Mouse (Mus musculus) embryonic facial prominence, embryonic 12.5 days (tissue): ENCODE data around the gene Traf2. TPM values are rescaled to one million over a fixed set of nuclear protein-coding genes. Genes with fewer than 3 reads are reported as not detected.

Experiments used
- ATAC-seq: fragments of 200-750 bp; cut with Nextera tagmentation; 2 replicates; pipeline ENCODE4 v1.8.0; 2017; ENCODE audit not compliant: insufficient number of reproducible peaks, insufficient read depth, low FRiP score, low TSS enrichment
- H3K27ac ChIP-seq: fragments of 300-500 bp; sonication (generic); 2 replicates; pipeline ENCODE4 v1.5.1; 2016; ENCODE audit warnings: mild to moderate bottlenecking
- H3K27me3 ChIP-seq: fragments of 300-500 bp; sonication (generic); 2 replicates; pipeline ENCODE4 v1.6.1; 2016; ENCODE audit warnings: mild to moderate bottlenecking, moderate library complexity
- H3K36me3 ChIP-seq: fragments of 300-500 bp; sonication (generic); 2 replicates; pipeline ENCODE4 v1.6.1; 2016; ENCODE audit warnings: mild to moderate bottlenecking
- H3K4me1 ChIP-seq: fragments of 300-500 bp; sonication (generic); 2 replicates; pipeline ENCODE4 v1.6.1; 2016
- H3K4me2 ChIP-seq: fragments of 300-500 bp; sonication (generic); replicated peaks from 2 replicates; pipeline ENCODE4 v1.6.1; 2016; ENCODE audit warnings: mild to moderate bottlenecking, moderate library complexity
- H3K4me3 ChIP-seq: fragments of 300-500 bp; sonication (generic); 2 replicates; pipeline ENCODE4 v1.5.1; 2016; ENCODE audit warnings: mild to moderate bottlenecking
- H3K9ac ChIP-seq: fragments of 300-500 bp; sonication (generic); 2 replicates; pipeline ENCODE4 v1.6.1; 2016; ENCODE audit warnings: mild to moderate bottlenecking, moderate library complexity
- H3K9me3 ChIP-seq: fragments of 300-500 bp; sonication (generic); 2 replicates; pipeline ENCODE4 v1.6.1; 2016; ENCODE audit warnings: mild to moderate bottlenecking, moderate library complexity
- WGBS: fragments of 180-500 bp; shearing (Covaris S2); methylation state at CpG from one replicate; pipeline ENCODE4 v1.1.7; 2016; 5-methylcytosine and 5-hydroxymethylcytosine counted together
- polyA plus RNA-seq: library from polyadenylated mRNA; unstranded; fragments of >200 nt; fragmentation: Nextera tagmentation; extraction: Ambion mirVana; gene quantifications from 2 replicates; pipeline ENCODE4 v1.2.1, GENCODE M21; 2016

Gene Traf2
- polyA plus RNA-seq, 1 experiment from 2014 or later: 37.8 TPM

DNA sequence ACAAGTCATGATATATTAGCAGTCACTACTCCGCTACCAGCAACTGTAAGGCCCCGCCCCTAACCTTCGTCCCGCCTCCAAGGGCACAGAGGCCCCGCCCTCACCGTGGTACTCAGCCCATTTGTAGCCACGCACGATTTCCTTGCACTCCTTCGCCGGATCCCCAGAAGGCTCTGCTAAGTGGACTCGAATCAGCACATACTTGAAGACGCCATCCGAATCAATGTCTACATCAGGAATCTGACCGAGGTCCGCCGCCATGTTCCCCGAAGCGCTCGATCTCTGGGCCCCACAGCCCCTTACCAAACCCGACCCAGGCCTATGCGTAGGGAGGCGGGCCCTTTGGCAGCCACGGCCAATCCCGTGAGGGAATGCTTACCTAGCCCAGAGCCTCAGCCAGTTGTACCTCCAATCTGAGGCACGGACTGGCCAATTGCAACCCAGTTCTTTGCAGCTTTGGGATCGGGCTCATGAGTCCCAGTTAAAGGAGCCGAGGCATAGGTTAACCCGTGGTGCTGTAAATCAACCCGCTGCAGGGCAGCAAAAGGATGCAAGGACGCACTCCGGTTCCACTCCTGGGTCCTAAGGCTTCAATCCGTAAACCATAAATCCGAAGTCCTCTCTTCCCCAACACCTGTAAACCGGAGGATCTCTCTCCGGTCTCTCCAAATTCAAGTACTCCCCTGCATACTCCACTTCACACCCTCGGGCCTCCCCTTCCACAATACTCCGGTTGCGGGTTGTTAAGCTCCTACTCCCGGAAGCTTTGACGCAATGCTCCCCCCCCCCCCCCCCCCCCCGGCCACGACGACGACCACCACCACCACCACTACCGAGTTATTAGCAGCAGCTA, 28.1 kb upstream of the Traf2 start, which contains the start of the genes Mamdc4 and Phpt1:
Gene Mamdc4 (minus strand): TSS at position 267 of the 853 bp plus-strand sequence.
Gene Phpt1 (minus strand): TSS at position 646 of the 853 bp plus-strand sequence.
- peak; percentile 98 for ATAC-seq
- WGBS: under 1% methylated on average over 40 of the region's 45 CpGs
- H3K27ac ChIP-seq: peak within 1 kb of the TSS; percentile 85

DNA sequence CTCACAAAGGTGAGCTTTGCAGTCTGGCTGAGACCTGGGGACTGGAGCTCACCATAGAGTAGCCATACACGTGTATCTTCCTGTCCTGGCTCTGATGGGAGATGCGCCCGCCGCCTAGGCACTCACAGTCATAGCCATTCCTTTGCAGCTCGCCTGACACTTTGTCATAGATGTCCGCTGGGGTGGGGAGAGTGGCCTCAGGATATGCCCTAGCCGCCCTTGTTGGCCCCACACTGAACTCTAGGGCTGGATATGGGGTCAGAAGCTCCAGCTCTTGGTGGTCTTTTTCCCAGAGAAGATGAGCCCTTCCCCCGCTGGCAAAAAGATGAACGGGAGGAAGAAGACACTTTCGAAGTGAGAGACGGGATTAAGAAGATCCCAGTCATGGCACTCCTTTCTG, 27.4 kb upstream of the Traf2 start:
- no peak for ATAC-seq
- no peaks in the 10 kb centered on the region for H3K9me3 ChIP-seq
- H3K9ac ChIP-seq: peak overlapping the region; percentile 69
- 21% methylated on average over 11 of the region's 11 CpGs for WGBS
- H3K4me1 ChIP-seq: peaks cover 34% of the 10 kb centered on the region
- H3K27ac ChIP-seq: peak overlapping the region; percentile 85; the same call in 1 of the 2 replicates
- H3K4me3 ChIP-seq: peak overlapping the region; percentile 65
- peaks cover 35% of the 10 kb centered on the region for H3K27me3 ChIP-seq
- peak overlapping the region; percentile 94 for H3K4me2 ChIP-seq
- peaks cover 27% of the 10 kb centered on the region for H3K36me3 ChIP-seq

More for the DNA sequence above, 28.1 kb upstream of the Traf2 start, which contains the start of the genes Mamdc4 and Phpt1:
- peak within 1 kb of the TSS; percentile 65 for H3K4me3 ChIP-seq
- H3K4me1 ChIP-seq: peaks cover 41% of the 10 kb centered on the region
- peak within 1 kb of the TSS; percentile 94 for H3K4me2 ChIP-seq
- H3K27me3 ChIP-seq: peaks cover 42% of the 10 kb centered on the region
- no peaks in the 10 kb centered on the region for H3K9me3 ChIP-seq
- peaks cover 20% of the 10 kb centered on the region for H3K36me3 ChIP-seq
- peak within 1 kb of the TSS; percentile 69 for H3K9ac ChIP-seq

DNA sequence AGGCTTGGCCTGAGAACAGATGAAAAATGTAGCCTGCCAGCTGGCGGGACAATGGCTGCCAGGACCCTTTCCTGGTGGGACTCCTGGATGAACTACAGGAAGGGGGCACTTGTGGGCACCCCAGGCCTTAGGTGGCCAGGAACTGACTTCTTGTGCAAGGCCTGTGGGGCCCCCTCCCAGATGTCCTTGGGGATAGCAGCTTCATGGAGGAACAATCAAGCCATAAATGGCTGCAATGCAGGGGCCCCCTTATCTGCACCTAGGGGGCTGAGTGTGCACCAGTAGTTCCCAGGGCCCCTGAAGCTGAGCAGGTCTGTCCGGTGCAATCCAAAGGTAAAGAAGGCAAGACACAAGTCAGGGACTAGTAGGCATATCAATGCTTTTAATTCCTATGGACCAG, 26.3 kb upstream of the Traf2 start:
- H3K9me3 ChIP-seq: no peaks in the 10 kb centered on the region
- H3K27ac ChIP-seq: no peak overlapping the region
- no peak for ATAC-seq
- no peak overlapping the region for H3K4me3 ChIP-seq
- H3K4me1 ChIP-seq: peaks cover 31% of the 10 kb centered on the region
- no peak overlapping the region for H3K9ac ChIP-seq
- peaks cover 24% of the 10 kb centered on the region for H3K27me3 ChIP-seq
- 85% methylated on average over 2 of the region's 2 CpGs for WGBS
- H3K36me3 ChIP-seq: peaks cover 37% of the 10 kb centered on the region
- no peak overlapping the region for H3K4me2 ChIP-seq

DNA sequence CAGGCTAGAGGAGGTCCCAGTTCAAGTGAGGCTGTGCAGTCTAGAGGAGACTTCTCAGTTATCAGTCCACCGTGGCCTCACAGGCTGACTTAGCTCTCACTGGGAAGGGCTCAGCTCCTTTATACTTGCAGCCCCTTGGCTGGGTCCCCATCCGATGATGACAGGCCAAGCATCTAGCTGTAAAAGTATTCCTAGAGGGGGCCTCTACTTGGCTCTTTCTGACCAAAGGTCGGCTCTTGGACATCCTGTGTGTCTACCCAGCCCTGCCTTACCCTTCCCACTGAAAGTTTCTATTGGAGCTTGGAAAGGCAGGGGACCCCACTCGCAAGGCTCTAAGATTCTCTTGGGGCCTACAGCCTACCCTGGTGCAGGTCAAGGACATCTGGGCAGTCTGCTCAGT, 24.5 kb upstream of the Traf2 start:
- H3K27me3 ChIP-seq: peaks cover 6% of the 10 kb centered on the region
- no peak overlapping the region for H3K4me2 ChIP-seq
- no peak overlapping the region for H3K4me3 ChIP-seq
- H3K4me1 ChIP-seq: peaks cover 21% of the 10 kb centered on the region
- no peaks in the 10 kb centered on the region for H3K9me3 ChIP-seq
- H3K27ac ChIP-seq: no peak overlapping the region
- no peak for ATAC-seq
- WGBS: 90% methylated on average over 4 of the region's 4 CpGs
- peaks cover 52% of the 10 kb centered on the region for H3K36me3 ChIP-seq
- no peak overlapping the region for H3K9ac ChIP-seq

DNA sequence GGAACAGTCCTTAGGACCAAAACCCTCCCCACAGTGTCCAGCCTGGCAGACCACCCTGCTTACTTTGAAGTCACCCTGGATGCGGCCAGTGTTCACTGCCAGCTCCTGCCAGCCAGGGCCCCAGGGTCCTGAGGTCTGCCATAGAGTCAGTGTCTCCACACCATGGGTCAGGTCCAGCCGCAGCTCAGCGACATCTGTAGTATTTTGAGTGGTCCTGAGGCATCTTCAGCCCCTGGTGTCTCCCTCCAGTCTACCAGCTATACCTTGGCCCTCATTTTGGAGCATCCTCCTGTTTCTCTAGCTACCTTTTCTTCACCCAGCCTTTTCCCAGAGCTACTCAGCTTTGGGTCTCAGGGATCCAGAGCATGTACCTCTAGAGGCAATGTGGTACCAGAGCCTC, 22.6 kb upstream of the Traf2 start:
- H3K9me3 ChIP-seq: no peaks in the 10 kb centered on the region
- H3K4me3 ChIP-seq: no peak overlapping the region
- no peak overlapping the region for H3K4me2 ChIP-seq
- no peak for ATAC-seq
- peaks cover 12% of the 10 kb centered on the region for H3K4me1 ChIP-seq
- H3K36me3 ChIP-seq: peaks cover 71% of the 10 kb centered on the region
- H3K9ac ChIP-seq: no peak overlapping the region
- no peaks in the 10 kb centered on the region for H3K27me3 ChIP-seq
- WGBS: 91% methylated on average over 3 of the region's 3 CpGs
- H3K27ac ChIP-seq: no peak overlapping the region

DNA sequence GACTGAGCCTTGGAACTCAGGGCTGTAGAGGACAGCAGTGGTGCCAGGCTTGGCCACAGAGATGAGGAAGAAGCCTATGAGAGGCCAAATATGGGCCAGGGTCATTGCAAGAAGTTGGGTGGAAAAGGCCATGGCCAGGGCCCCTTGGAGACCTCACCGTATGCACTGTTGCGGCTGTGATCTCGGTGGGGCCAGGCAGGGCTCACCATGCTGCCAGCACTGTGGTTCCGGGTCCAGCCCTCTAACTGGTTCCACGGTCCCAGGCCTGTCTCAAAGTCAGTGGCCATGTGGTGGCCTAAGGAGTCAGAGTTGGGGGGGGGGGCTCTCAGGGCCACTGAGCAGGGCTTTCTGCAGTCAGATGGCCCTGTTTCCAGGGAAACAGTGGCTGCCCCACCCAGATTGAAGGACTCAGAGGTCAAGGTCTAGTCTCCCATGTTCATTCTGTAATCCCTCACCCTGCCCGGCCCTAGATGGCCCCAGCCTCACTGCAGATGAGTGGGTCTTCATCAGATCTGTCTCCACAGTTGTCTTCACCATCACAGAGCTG, 21.8 kb upstream of the Traf2 start:
- Histone ChIP-seq H3K4me2 (no peak overlapping the region), H3K9ac (no peak overlapping the region), H3K4me3 (no peak overlapping the region), H3K36me3 (peaks cover 79% of the 10 kb centered on the region), H3K27me3 (no peaks in the 10 kb centered on the region), H3K27ac (no peak overlapping the region), H3K9me3 (no peaks in the 10 kb centered on the region), H3K4me1 (peaks cover 5% of the 10 kb centered on the region)
- ATAC-seq: no peak
- 94% methylated on average over 6 of the region's 6 CpGs for WGBS

DNA sequence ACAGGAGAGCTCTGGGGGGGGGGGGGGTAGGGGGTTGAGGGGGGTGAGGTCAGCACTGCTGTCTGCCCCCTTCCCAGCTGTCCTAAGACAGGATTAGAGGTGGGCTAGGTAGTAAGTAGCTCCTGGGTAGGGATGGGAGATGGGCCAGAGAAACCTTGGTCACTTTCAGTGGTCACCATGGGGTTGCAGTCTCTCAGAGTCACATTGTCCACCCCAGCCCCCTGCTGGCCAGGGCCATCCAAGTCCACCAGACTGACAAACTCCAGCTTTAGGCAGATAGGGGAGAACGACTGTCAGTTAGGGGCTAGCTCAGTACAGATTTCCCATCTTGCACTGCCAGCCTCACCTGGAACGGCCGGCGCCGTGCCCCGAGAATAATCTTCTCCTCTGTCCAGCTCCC, 19.8 kb upstream of the Traf2 start:
- 81% methylated on average over 6 of the region's 6 CpGs for WGBS
- peaks cover 89% of the 10 kb centered on the region for H3K36me3 ChIP-seq
- no peak for ATAC-seq

DNA sequence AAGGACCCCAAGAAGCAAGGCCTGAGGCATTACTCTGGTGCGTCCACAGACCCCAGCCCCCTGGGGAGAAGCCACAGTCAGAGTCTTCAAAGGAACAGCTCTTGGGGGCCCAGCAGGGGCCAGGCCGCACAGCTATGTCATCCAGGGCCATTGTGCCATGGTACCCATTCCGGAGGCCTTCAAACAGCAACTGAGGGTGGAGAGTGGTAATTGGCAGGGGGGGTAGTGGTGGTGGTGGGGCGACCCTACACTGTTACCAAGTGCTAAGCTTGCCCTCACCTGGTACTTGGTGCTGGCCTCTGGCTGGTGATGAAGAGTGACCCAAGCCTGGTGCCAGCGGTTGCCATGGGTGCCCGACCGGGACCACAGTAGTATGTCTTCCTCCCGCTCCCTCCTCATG, 19.0 kb upstream of the Traf2 start:
- Histone ChIP-seq H3K4me3 (no peak overlapping the region), H3K27me3 (no peaks in the 10 kb centered on the region), H3K9me3 (no peaks in the 10 kb centered on the region), H3K4me2 (no peak overlapping the region), H3K36me3 (peaks cover 93% of the 10 kb centered on the region), H3K9ac (no peak overlapping the region), H3K4me1 (no peaks in the 10 kb centered on the region), H3K27ac (no peak overlapping the region)
- ATAC-seq: no peak
- 90% methylated on average over 8 of the region's 8 CpGs for WGBS

More for the DNA sequence above, 19.8 kb upstream of the Traf2 start:
- Histone ChIP-seq H3K4me2 (no peak overlapping the region), H3K27ac (no peak overlapping the region), H3K4me1 (no peaks in the 10 kb centered on the region), H3K9ac (no peak overlapping the region), H3K27me3 (no peaks in the 10 kb centered on the region), H3K9me3 (no peaks in the 10 kb centered on the region), H3K4me3 (no peak overlapping the region)

DNA sequence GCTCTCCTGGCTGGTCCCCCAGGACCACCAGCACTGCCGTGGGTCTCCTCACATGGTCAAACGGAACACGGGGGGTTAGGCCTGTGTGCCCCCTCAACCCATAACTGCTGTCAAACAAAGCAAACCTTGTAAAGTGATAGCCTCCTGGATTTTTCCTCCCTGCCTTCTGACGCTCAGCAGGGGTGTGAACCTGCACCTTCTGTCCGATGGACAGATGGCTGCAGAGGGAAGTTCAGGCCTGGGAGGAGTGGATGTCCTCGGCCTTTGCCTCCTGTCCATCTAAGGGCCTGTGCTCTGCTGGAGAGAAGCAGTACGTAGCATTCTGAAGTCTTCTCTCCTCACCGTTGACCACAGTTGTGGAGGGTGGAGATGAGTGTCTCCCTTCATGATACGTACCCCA, 15.2 kb upstream of the Traf2 start:
- Histone ChIP-seq H3K27ac (no peak overlapping the region), H3K9me3 (no peaks in the 10 kb centered on the region), H3K27me3 (no peaks in the 10 kb centered on the region), H3K9ac (no peak overlapping the region), H3K4me1 (peaks cover 16% of the 10 kb centered on the region), H3K4me3 (no peak overlapping the region), H3K36me3 (peaks cover 71% of the 10 kb centered on the region), H3K4me2 (no peak overlapping the region)
- WGBS: 78% methylated on average over 9 of the region's 9 CpGs
- no peak for ATAC-seq

DNA sequence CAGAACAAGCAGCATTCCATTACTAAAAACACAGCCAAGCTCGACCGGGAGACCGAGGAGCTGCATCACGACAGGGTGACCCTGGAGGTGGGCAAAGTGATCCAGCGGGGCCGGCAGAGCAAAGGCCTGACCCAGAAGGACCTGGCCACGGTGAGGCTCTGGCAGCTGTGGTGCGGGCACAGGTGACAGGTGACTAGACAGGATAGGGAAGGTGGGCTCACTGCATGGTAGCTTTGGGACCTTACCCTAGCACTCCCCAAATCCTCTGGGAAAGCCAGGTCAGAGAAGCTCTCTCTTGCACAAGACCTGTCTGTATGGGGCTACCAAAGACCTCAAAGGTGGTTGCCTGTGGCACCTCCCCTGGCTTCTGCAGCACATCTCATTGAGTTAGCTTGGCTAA, 13.8 kb upstream of the Traf2 start:
- no peak for ATAC-seq
- Histone ChIP-seq H3K27ac (no peak overlapping the region), H3K9ac (no peak overlapping the region), H3K36me3 (peaks cover 57% of the 10 kb centered on the region), H3K4me3 (no peak overlapping the region), H3K4me2 (no peak overlapping the region), H3K4me1 (peaks cover 20% of the 10 kb centered on the region), H3K27me3 (no peaks in the 10 kb centered on the region), H3K9me3 (no peaks in the 10 kb centered on the region)
- WGBS: 83% methylated on average over 8 of the region's 8 CpGs

DNA sequence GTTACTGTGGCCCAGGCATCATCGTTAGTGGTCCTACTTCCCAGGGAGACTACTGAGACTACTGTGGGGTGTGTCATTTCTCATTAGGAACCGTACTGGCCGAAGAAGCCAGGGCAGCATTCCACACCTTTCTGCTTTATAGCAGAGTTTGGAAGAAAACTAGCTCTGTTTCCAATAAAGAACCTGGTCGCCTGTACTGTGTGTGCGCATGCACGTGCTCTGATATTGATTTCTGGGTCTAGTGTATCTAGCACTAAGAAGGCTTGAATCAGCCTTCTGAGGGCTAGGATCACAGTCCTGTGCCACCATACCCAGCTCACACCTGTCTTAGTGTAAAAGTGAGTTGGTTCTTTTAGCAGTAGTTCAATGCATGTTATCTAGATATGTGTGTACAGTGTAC, 12.0 kb upstream of the Traf2 start:
- Histone ChIP-seq H3K4me2 (peak overlapping the region; percentile 94), H3K36me3 (peaks cover 40% of the 10 kb centered on the region), H3K4me1 (peaks cover 20% of the 10 kb centered on the region), H3K9ac (peak overlapping the region; percentile 93), H3K27ac (no peak overlapping the region), H3K27me3 (no peaks in the 10 kb centered on the region), H3K9me3 (no peaks in the 10 kb centered on the region), H3K4me3 (peak overlapping the region; percentile 97)
- no peak for ATAC-seq
- 57% methylated on average over 6 of the region's 6 CpGs for WGBS

DNA sequence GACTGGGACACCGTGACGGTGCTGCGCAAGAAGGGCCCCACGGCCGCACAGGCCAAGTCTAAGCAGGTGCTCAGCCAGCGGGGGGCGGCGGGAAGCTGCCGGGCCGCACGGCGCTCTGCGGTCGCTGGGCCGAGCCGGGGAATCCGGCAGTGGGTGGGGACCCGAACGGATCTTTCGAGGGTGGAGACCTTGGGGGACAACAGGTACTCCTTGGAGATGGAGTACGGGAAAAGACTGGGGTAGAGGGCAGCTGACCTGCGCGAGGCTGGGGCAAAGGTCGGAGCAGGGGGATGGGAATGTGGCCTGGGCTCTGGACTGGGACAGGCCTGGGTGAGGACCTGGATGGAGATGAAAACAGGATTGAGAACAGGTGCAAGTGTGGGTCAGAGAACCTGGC, 11.2 kb upstream of the Traf2 start:
- H3K27me3 ChIP-seq: no peaks in the 10 kb centered on the region
- peak overlapping the region; percentile 65; the same call in 1 of the 2 replicates for H3K27ac ChIP-seq
- under 1% methylated on average over 24 of the region's 24 CpGs for WGBS
- H3K4me3 ChIP-seq: peak overlapping the region; percentile 97
- H3K4me1 ChIP-seq: peaks cover 20% of the 10 kb centered on the region
- peak overlapping the region; percentile 94 for H3K4me2 ChIP-seq
- no peaks in the 10 kb centered on the region for H3K9me3 ChIP-seq
- H3K36me3 ChIP-seq: peaks cover 31% of the 10 kb centered on the region
- H3K9ac ChIP-seq: peak overlapping the region; percentile 93
- ATAC-seq: peak; percentile 28; the same call in 1 of the 2 replicates
